Mouse (Mus musculus) kidney, adult 18-20 months (tissue): Measurements from ENCODE around the gene Gm5157.
"Not testable (repeated sequence)": the region's sequence is repeated elsewhere in the genome, so short reads cannot be mapped to it uniquely, and the experiment has no call there.

Experiments
- DNase-seq: peaks from one replicate; pipeline ENCODE4 v3.0.0; 2021

Gene Gm5157

GRCm38 (mm10) chr7:21190323-21190722 is at the start of gene Gm5157:
Gm5157 (minus strand) TSS chr7:21190423.
- DNase-seq: not testable (repeated sequence)

- not testable (repeated sequence) for DNase-seq
Observed at GRCm38 (mm10) chr7:21161885-21162284, 28.3 kb downstream of the Gm5157 start, which contains the start of gene Vmn1r123. Vmn1r123 (plus strand) TSS chr7:21162185.
